Mouse (Mus musculus): ENCODE measurements at regions not wholly inside any gene's neighbourhood (a gene's known extent, or its start where the extent isn't known, plus 50 kb on each side); places are given as distances from the start of the nearest gene placed in this dataset.

GRCm38 (mm10) chr4:72688842-72689241 is 163.6 kb downstream of the Aldoart1 start:
- TF ChIP-seq POLR2A (IDR thresholded peaks at IDR 0.05; ENCODE audit: borderline replicate concordance, low read depth, low read length) (no peak), CTCF (IDR thresholded peaks at IDR 0.05; ENCODE audit: low read depth, low read length) (no peak)
- Histone ChIP-seq H3K4me1 (ENCODE audit: control insufficient read depth, insufficient read depth, low read length) (no peaks in the 10 kb centered on the region), H3K27ac (ENCODE audit: insufficient read depth, low read depth, low read length) (no peak overlapping the region), H3K4me3 (ENCODE audit: insufficient read depth, low read length) (no peak overlapping the region)

DNA sequence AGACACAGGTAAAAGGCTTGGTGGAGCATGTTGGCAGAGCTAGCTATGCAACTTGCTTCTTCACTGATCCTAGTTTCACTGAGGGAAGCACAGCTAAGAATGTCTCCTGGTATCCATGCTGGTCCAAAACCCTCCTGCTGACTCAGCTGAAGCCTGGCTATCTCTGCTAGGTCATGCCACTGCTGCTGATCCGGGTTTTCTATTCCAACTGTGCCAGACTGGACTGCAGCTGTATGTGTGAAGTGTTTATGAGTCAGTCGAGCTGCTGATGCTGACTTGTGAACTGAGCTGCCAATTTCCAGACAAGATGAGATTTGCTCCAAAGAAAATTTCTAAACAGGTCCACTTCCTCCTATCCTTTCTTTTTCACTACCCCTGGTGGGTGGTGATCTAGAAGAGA is 178.4 kb downstream of the Aldoart1 start:
- Histone ChIP-seq H3K4me3 (ENCODE audit: insufficient read depth, low read length) (no peak overlapping the region), H3K27ac (ENCODE audit: insufficient read depth, low read depth, low read length) (no peak overlapping the region), H3K4me1 (ENCODE audit: control insufficient read depth, insufficient read depth, low read length) (no peaks in the 10 kb centered on the region)
- TF ChIP-seq POLR2A (IDR thresholded peaks at IDR 0.05; ENCODE audit: borderline replicate concordance, low read depth, low read length) (no peak), CTCF (IDR thresholded peaks at IDR 0.05; ENCODE audit: low read depth, low read length) (no peak)

DNA sequence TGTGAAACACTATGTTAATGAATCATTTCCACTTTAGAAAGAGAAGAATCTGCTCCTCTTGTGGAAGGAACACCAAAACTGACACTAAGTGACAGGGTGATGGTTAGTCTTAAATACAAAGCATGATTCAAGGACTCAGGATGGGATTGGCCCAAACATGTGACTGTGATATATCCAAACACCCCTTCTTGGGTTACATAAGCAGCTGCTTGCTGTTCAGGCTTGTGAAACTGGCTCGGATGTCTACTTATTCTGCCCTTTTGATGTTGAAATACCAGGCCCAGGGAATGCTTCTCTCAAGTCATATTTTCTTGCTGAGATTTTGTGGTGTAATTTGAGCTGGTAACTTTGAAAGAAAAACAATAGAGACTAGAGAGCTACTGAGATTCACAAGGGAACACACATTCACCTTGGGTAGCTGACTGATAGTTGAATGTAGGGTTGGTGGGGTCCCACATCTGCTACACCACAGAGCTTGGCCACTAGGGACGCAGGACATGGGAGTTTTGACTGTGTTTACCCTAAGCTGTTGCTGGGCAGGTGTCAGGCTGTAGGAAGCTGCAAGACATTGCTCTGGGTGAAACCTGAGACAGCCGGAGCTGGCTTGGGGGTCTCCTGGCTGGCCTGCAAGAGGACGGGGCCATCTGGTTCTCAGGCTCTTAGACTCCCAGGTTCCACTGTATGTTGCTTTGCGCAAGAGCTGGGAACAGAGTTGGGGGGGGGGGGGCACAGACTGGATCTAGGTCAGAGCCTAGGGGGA is 180.6 kb downstream of the Aldoart1 start:
- Histone ChIP-seq H3K27ac (ENCODE audit: insufficient read depth, low read depth, low read length) (no peak overlapping the region), H3K4me3 (ENCODE audit: insufficient read depth, low read length) (no peak overlapping the region), H3K4me1 (ENCODE audit: control insufficient read depth, insufficient read depth, low read length) (no peaks in the 10 kb centered on the region)
- no peak for TF ChIP-seq POLR2A (IDR thresholded peaks at IDR 0.05; ENCODE audit: borderline replicate concordance, low read depth, low read length)

DNA sequence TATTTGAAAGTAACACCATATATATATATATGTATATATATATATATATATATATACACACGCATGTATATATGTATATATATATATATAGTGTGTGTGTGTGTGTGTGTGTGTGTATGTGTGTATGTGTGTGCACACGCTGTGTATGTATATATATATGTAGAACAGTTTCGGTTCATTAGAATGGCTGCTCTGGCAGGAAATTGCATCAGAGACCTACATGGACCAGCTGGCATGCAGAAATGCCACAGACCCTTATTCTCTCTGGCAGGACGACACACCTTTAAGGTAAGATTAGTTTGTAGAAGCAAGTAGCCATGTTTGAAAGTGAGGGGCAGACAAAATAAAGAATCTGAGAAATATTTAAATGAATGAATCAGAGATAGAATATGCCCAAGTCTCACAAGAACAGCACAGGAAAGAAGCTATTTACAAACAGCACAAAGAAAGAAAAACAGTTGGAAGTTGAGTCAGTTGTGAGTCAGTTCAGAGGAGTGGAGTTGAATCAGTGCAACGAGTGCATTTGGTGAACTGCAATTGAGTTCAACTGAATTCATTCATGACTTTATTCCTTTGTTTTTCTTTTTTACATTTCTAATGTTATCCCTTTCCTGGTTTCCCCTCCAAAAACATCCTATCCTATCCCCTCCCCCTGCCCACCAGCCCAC is 182.5 kb downstream of the Aldoart1 start:
- Histone ChIP-seq H3K4me1 (ENCODE audit: control insufficient read depth, insufficient read depth, low read length) (no peaks in the 10 kb centered on the region), H3K27ac (ENCODE audit: insufficient read depth, low read depth, low read length) (no peak overlapping the region), H3K4me3 (ENCODE audit: insufficient read depth, low read length) (no peak overlapping the region)
- TF ChIP-seq CTCF (IDR thresholded peaks at IDR 0.05; ENCODE audit: low read depth, low read length) (no peak), POLR2A (IDR thresholded peaks at IDR 0.05; ENCODE audit: borderline replicate concordance, low read depth, low read length) (no peak)

DNA sequence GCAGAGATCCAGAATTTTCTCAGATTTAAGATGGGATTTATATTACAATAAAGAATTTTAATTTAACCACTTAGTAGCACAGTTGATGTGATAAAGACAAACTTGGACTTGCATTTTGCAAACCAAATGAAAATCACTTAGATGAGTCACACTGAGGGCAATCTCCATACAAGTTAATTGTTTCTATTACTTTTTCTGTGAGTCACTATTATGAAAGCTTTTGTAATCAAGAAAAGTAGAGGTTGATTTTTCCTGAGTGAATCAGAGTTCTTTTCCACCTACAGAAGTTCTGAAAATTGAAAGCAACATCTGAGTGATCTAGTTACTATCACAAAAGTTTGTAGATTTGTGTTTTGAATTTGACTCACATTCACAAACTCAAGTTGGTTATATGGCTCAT is 188.1 kb downstream of the Aldoart1 start:
- H3K4me1 ChIP-seq (ENCODE audit: control insufficient read depth, insufficient read depth, low read length): no peaks in the 10 kb centered on the region
- H3K4me3 ChIP-seq (ENCODE audit: insufficient read depth, low read length): no peak overlapping the region
- TF ChIP-seq CTCF (IDR thresholded peaks at IDR 0.05; ENCODE audit: low read depth, low read length) (no peak), POLR2A (IDR thresholded peaks at IDR 0.05; ENCODE audit: borderline replicate concordance, low read depth, low read length) (no peak)
- H3K27ac ChIP-seq (ENCODE audit: insufficient read depth, low read depth, low read length): no peak overlapping the region

DNA sequence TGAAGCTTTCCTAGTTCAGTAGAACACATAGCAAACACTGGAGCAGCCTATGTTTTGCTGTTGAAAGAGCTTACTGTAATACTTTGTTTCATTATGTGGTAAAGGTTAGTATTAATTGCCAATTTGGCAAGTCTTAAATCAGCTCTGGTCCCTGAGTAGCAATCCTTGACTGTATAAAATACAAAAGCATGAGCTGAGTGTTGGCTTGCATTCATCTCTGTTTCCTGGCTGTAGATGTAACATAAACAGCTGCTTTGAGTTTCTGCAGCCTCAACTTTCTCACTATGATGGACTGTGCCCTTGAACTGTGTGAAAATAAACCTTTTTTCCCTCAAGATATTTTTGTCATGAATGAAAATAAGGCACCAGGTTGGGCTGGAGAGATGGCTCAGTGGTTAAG is 190.0 kb downstream of the Aldoart1 start:
- H3K27ac ChIP-seq (ENCODE audit: insufficient read depth, low read depth, low read length): no peak overlapping the region
- no peak for TF ChIP-seq POLR2A (IDR thresholded peaks at IDR 0.05; ENCODE audit: borderline replicate concordance, low read depth, low read length)
- TF ChIP-seq CTCF (IDR thresholded peaks at IDR 0.05; ENCODE audit: low read depth, low read length): no peak
- H3K4me1 ChIP-seq (ENCODE audit: control insufficient read depth, insufficient read depth, low read length): no peaks in the 10 kb centered on the region
- H3K4me3 ChIP-seq (ENCODE audit: insufficient read depth, low read length): no peak overlapping the region

GRCm38 (mm10) chr4:72656206-72656605 is 196.2 kb downstream of the Aldoart1 start:
- H3K4me3 ChIP-seq (ENCODE audit: insufficient read depth, low read length): no peak overlapping the region
- H3K27ac ChIP-seq (ENCODE audit: insufficient read depth, low read depth, low read length): no peak overlapping the region
- H3K4me1 ChIP-seq (ENCODE audit: control insufficient read depth, insufficient read depth, low read length): no peaks in the 10 kb centered on the region
- TF ChIP-seq CTCF (IDR thresholded peaks at IDR 0.05; ENCODE audit: low read depth, low read length) (no peak), POLR2A (IDR thresholded peaks at IDR 0.05; ENCODE audit: borderline replicate concordance, low read depth, low read length) (no peak)

DNA sequence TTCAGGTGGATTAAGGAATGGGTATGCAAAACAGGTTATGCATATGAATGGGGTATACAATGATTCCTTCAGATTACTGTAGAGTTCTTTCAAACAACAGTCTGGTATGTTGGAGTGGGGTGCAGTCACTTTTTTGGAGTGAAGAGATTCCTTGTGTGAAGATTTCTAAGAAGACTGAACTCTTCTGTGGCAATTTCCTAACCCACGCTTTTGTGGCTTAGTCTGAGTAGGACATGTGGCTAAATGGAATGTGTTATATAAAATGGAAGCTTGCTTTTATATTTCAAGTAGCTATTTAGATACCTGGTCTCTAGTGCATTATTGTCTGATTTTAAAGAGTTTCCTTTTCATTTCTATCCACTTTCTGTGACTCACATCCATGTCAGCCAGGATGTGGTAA is 205.3 kb downstream of the Aldoart1 start:
- no peak overlapping the region for H3K27ac ChIP-seq (ENCODE audit: insufficient read depth, low read depth, low read length)
- TF ChIP-seq POLR2A (IDR thresholded peaks at IDR 0.05; ENCODE audit: borderline replicate concordance, low read depth, low read length) (no peak), CTCF (IDR thresholded peaks at IDR 0.05; ENCODE audit: low read depth, low read length) (no peak)
- H3K4me1 ChIP-seq (ENCODE audit: control insufficient read depth, insufficient read depth, low read length): no peaks in the 10 kb centered on the region
- H3K4me3 ChIP-seq (ENCODE audit: insufficient read depth, low read length): no peak overlapping the region

GRCm38 (mm10) chr4:72629416-72629815 is 223.0 kb downstream of the Aldoart1 start:
- H3K4me1 ChIP-seq (ENCODE audit: control insufficient read depth, insufficient read depth, low read length): no peaks in the 10 kb centered on the region
- no peak for TF ChIP-seq CTCF (IDR thresholded peaks at IDR 0.05; ENCODE audit: low read depth, low read length)
- no peak for TF ChIP-seq POLR2A (IDR thresholded peaks at IDR 0.05; ENCODE audit: borderline replicate concordance, low read depth, low read length)
- H3K4me3 ChIP-seq (ENCODE audit: insufficient read depth, low read length): no peak overlapping the region
- no peak overlapping the region for H3K27ac ChIP-seq (ENCODE audit: insufficient read depth, low read depth, low read length)

- no peak overlapping the region for H3K27ac ChIP-seq (ENCODE audit: insufficient read depth, low read depth, low read length)
- H3K4me1 ChIP-seq (ENCODE audit: control insufficient read depth, insufficient read depth, low read length): no peaks in the 10 kb centered on the region
- no peak overlapping the region for H3K4me3 ChIP-seq (ENCODE audit: insufficient read depth, low read length)
- TF ChIP-seq CTCF (IDR thresholded peaks at IDR 0.05; ENCODE audit: low read depth, low read length): no peak
- no peak for TF ChIP-seq POLR2A (IDR thresholded peaks at IDR 0.05; ENCODE audit: borderline replicate concordance, low read depth, low read length)
Observed at GRCm38 (mm10) chr4:72627219-72627930, 225.1 kb downstream of the Aldoart1 start.
